Mouse (Mus musculus): ENCODE measurements at regions not wholly inside any gene's neighbourhood (a gene's known extent, or its start where the extent isn't known, plus 50 kb on each side); places are given as distances from the start of the nearest gene placed in this dataset.

GRCm38 (mm10) chr4:105354097-105354496 is 196.9 kb downstream of the Plpp3 start:
- Histone ChIP-seq H3K4me3 (ENCODE audit: low read depth, low read length) (no peak overlapping the region), H3K9me3 (ENCODE audit: control insufficient read depth, low read length) (no peaks in the 10 kb centered on the region), H3K27ac (ENCODE audit: low read depth) (no peak overlapping the region), H3K9ac (ENCODE audit: low read length) (no peak overlapping the region), H3K36me3 (ENCODE audit: control insufficient read depth, insufficient read depth, low read length) (no peaks in the 10 kb centered on the region), H3K4me2 (ENCODE audit: low read length) (no peak overlapping the region), H3K4me1 (replicated peaks; ENCODE audit: control insufficient read depth, insufficient read depth, low read length) (no peaks in the 10 kb centered on the region), H3K27me3 (replicated peaks; ENCODE audit: control insufficient read depth, insufficient read depth, low read length) (no peaks in the 10 kb centered on the region)
- DNase-seq (ENCODE audit: low spot score) (no peak), ATAC-seq (replicated peaks; ENCODE audit: low FRiP score, low TSS enrichment, low read depth) (no peak)
- 70% methylated on average over 8 of the region's 8 CpGs for WGBS

DNA sequence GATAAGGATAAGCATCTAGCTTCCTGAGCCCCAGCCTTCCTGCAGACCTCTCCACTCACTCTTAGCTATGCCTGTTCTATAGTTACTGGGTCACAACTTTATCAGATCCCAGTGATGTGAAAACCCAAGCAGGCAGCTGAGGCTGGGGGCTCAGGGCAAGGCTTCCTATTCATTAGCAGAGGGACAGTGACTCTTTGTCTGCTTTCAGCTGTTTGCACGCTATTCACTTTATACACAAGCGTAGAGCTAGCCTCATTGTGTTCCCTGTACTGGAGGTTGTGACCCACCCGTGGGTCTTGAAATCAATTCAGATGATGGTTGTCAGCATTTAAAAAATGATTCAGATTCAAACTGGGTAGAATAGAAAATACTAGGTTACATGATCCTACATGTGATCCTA is 199.5 kb downstream of the Plpp3 start:
- no peaks in the 10 kb centered on the region for H3K36me3 ChIP-seq (ENCODE audit: control insufficient read depth, insufficient read depth, low read length)
- no peak overlapping the region for H3K9ac ChIP-seq (ENCODE audit: low read length)
- no peak overlapping the region for H3K27ac ChIP-seq (ENCODE audit: low read depth)
- H3K4me3 ChIP-seq (ENCODE audit: low read depth, low read length) = no peak overlapping the region
- WGBS = 68% methylated on average over 3 of the region's 3 CpGs
- H3K27me3 ChIP-seq (replicated peaks; ENCODE audit: control insufficient read depth, insufficient read depth, low read length) = no peaks in the 10 kb centered on the region
- H3K9me3 ChIP-seq (ENCODE audit: control insufficient read depth, low read length) = no peaks in the 10 kb centered on the region
- H3K4me2 ChIP-seq (ENCODE audit: low read length) = no peak overlapping the region
- H3K4me1 ChIP-seq (replicated peaks; ENCODE audit: control insufficient read depth, insufficient read depth, low read length) = no peaks in the 10 kb centered on the region
- DNase-seq (ENCODE audit: low spot score) (no peak), ATAC-seq (replicated peaks; ENCODE audit: low FRiP score, low TSS enrichment, low read depth) (no peak)

DNA sequence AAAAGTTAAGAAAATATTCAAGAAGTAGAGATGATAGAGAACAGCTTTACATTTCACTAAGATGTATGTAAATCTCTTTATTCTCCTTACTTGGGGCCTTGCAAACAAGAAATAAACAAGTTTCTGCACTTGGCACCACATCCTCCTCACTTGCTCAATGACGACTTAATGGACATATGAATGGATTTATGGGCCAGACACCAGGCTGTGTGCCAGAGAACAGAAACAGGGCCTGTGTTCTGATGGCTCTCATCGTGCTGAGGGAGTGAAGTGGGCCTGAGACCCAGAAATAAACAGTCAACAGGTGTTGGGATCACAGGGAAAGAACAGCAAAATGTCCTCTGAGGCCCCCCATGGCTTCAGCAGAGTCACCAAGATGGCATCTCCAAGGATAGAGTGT is 201.6 kb downstream of the Plpp3 start:
- Histone ChIP-seq H3K27me3 (replicated peaks; ENCODE audit: control insufficient read depth, insufficient read depth, low read length) (no peaks in the 10 kb centered on the region), H3K9me3 (ENCODE audit: control insufficient read depth, low read length) (no peaks in the 10 kb centered on the region), H3K27ac (ENCODE audit: low read depth) (no peak overlapping the region), H3K9ac (ENCODE audit: low read length) (no peak overlapping the region), H3K4me3 (ENCODE audit: low read depth, low read length) (no peak overlapping the region), H3K36me3 (ENCODE audit: control insufficient read depth, insufficient read depth, low read length) (no peaks in the 10 kb centered on the region), H3K4me2 (ENCODE audit: low read length) (no peak overlapping the region), H3K4me1 (replicated peaks; ENCODE audit: control insufficient read depth, insufficient read depth, low read length) (no peaks in the 10 kb centered on the region)
- ATAC-seq (replicated peaks; ENCODE audit: low FRiP score, low TSS enrichment, low read depth) = no peak
- 20% methylated on average over 2 of the region's 2 CpGs for WGBS
- DNase-seq (ENCODE audit: low spot score) = no peak

- H3K27me3 ChIP-seq (replicated peaks; ENCODE audit: control insufficient read depth, insufficient read depth, low read length) = no peaks in the 10 kb centered on the region
- 69% methylated on average over 6 of the region's 6 CpGs for WGBS
- no peaks in the 10 kb centered on the region for H3K36me3 ChIP-seq (ENCODE audit: control insufficient read depth, insufficient read depth, low read length)
- H3K4me1 ChIP-seq (replicated peaks; ENCODE audit: control insufficient read depth, insufficient read depth, low read length) = no peaks in the 10 kb centered on the region
- no peak overlapping the region for H3K4me2 ChIP-seq (ENCODE audit: low read length)
- H3K27ac ChIP-seq (ENCODE audit: low read depth) = no peak overlapping the region
- no peak overlapping the region for H3K4me3 ChIP-seq (ENCODE audit: low read depth, low read length)
- H3K9me3 ChIP-seq (ENCODE audit: control insufficient read depth, low read length) = no peaks in the 10 kb centered on the region
- H3K9ac ChIP-seq (ENCODE audit: low read length) = no peak overlapping the region
- DNase-seq (ENCODE audit: low spot score) (no peak), ATAC-seq (replicated peaks; ENCODE audit: low FRiP score, low TSS enrichment, low read depth) (no peak)
These were observed 207.3 kb downstream of the Plpp3 start for GRCm38 (mm10) chr4:105364496-105364895.

DNA sequence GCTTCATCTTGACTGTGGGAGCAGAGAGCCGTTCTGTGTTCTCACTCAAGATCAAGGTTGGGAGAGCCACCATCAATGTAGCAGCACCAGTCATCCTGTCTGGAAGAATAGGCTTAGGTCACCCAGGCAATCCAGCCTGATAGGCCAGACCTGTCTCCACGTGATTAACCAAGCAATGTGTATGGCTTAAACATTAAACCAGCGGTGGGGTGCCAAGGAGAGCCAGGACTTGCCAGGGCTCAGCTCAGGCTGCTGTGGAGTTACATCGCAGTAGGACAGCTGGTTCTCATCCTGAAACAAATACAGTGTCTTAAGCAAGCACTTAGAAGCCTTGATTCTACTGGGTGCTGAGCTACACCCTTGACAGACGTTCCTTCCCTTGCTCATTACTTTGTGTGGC is 207.9 kb downstream of the Plpp3 start:
- no peak overlapping the region for H3K4me2 ChIP-seq (ENCODE audit: low read length)
- H3K27me3 ChIP-seq (replicated peaks; ENCODE audit: control insufficient read depth, insufficient read depth, low read length) = no peaks in the 10 kb centered on the region
- H3K4me3 ChIP-seq (ENCODE audit: low read depth, low read length) = no peak overlapping the region
- no peak for ATAC-seq (replicated peaks; ENCODE audit: low FRiP score, low TSS enrichment, low read depth)
- no peak for DNase-seq (ENCODE audit: low spot score)
- 70% methylated on average over 5 of the region's 5 CpGs for WGBS
- no peaks in the 10 kb centered on the region for H3K4me1 ChIP-seq (replicated peaks; ENCODE audit: control insufficient read depth, insufficient read depth, low read length)
- no peaks in the 10 kb centered on the region for H3K36me3 ChIP-seq (ENCODE audit: control insufficient read depth, insufficient read depth, low read length)
- no peaks in the 10 kb centered on the region for H3K9me3 ChIP-seq (ENCODE audit: control insufficient read depth, low read length)
- H3K9ac ChIP-seq (ENCODE audit: low read length) = no peak overlapping the region
- H3K27ac ChIP-seq (ENCODE audit: low read depth) = no peak overlapping the region

DNA sequence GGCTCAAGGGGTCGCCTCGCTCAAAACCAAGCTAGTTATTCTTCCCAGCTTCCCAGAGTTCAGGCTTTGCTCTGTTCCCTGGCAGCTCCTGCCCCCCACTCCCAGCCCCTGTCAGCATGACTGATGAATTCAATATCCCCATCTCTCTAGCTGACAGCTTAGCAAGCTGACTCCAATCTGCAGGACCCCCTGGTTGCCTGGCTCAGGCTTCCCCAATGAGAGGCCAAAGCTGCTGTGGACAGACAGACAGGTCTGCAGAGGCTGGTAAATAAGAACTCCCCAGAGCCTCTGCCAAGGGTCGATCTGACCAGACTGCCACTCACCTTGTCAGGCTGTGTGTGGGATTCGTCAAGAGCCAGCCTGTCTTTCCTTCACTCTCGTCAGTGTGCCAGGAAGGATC is 219.4 kb downstream of the Plpp3 start:
- no peak for DNase-seq (ENCODE audit: low spot score)
- Histone ChIP-seq H3K27me3 (replicated peaks; ENCODE audit: control insufficient read depth, insufficient read depth, low read length) (no peaks in the 10 kb centered on the region), H3K36me3 (ENCODE audit: control insufficient read depth, insufficient read depth, low read length) (no peaks in the 10 kb centered on the region), H3K4me3 (ENCODE audit: low read depth, low read length) (no peak overlapping the region), H3K4me2 (ENCODE audit: low read length) (no peak overlapping the region), H3K27ac (ENCODE audit: low read depth) (no peak overlapping the region), H3K9ac (ENCODE audit: low read length) (no peak overlapping the region), H3K4me1 (replicated peaks; ENCODE audit: control insufficient read depth, insufficient read depth, low read length) (no peaks in the 10 kb centered on the region), H3K9me3 (ENCODE audit: control insufficient read depth, low read length) (no peaks in the 10 kb centered on the region)
- ATAC-seq (replicated peaks; ENCODE audit: low FRiP score, low TSS enrichment, low read depth) = no peak
- 40% methylated on average over 5 of the region's 5 CpGs for WGBS

GRCm38 (mm10) chr4:105377469-105378187 is 220.5 kb downstream of the Plpp3 start:
- DNase-seq (ENCODE audit: low spot score) (no peak), ATAC-seq (replicated peaks; ENCODE audit: low FRiP score, low TSS enrichment, low read depth) (no peak)
- no peaks in the 10 kb centered on the region for H3K27me3 ChIP-seq (replicated peaks; ENCODE audit: control insufficient read depth, insufficient read depth, low read length)
- no peaks in the 10 kb centered on the region for H3K9me3 ChIP-seq (ENCODE audit: control insufficient read depth, low read length)
- no peak overlapping the region for H3K9ac ChIP-seq (ENCODE audit: low read length)
- WGBS = 49% methylated on average over 11 of the region's 11 CpGs
- H3K27ac ChIP-seq (ENCODE audit: low read depth) = no peak overlapping the region
- no peak overlapping the region for H3K4me3 ChIP-seq (ENCODE audit: low read depth, low read length)
- no peaks in the 10 kb centered on the region for H3K36me3 ChIP-seq (ENCODE audit: control insufficient read depth, insufficient read depth, low read length)
- H3K4me1 ChIP-seq (replicated peaks; ENCODE audit: control insufficient read depth, insufficient read depth, low read length) = no peaks in the 10 kb centered on the region
- no peak overlapping the region for H3K4me2 ChIP-seq (ENCODE audit: low read length)

- Histone ChIP-seq H3K36me3 (ENCODE audit: control insufficient read depth, insufficient read depth, low read length) (no peaks in the 10 kb centered on the region), H3K4me1 (replicated peaks; ENCODE audit: control insufficient read depth, insufficient read depth, low read length) (no peaks in the 10 kb centered on the region), H3K27ac (ENCODE audit: low read depth) (no peak overlapping the region), H3K27me3 (replicated peaks; ENCODE audit: control insufficient read depth, insufficient read depth, low read length) (no peaks in the 10 kb centered on the region), H3K4me3 (ENCODE audit: low read depth, low read length) (no peak overlapping the region), H3K4me2 (ENCODE audit: low read length) (no peak overlapping the region), H3K9ac (ENCODE audit: low read length) (no peak overlapping the region), H3K9me3 (ENCODE audit: control insufficient read depth, low read length) (no peaks in the 10 kb centered on the region)
- ATAC-seq (replicated peaks; ENCODE audit: low FRiP score, low TSS enrichment, low read depth) (no peak), DNase-seq (ENCODE audit: low spot score) (no peak)
- 69% methylated on average over 3 of the region's 3 CpGs for WGBS
These were observed 227.7 kb downstream of the Plpp3 start for GRCm38 (mm10) chr4:105384826-105385225.

DNA sequence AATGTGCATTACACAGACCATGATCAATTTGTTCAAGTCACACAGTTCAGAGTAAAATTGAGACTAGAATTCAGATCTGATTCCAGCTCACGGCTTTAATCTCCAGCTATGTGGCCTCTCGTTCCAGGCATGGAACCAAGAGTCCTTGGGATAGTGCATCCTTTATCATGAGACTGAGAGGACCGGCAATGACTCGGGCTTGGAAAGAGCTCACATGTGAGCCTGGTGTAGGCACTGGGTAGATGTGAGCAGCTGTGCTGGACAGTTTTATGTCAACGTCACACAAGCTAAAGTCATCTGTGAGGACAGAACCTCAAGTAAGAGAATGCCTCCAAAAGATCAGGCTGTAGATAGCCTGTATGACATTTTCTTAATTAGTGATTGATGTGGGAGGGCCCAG is 228.3 kb downstream of the Plpp3 start:
- no peak overlapping the region for H3K4me3 ChIP-seq (ENCODE audit: low read depth, low read length)
- H3K9ac ChIP-seq (ENCODE audit: low read length) = no peak overlapping the region
- no peaks in the 10 kb centered on the region for H3K36me3 ChIP-seq (ENCODE audit: control insufficient read depth, insufficient read depth, low read length)
- H3K4me2 ChIP-seq (ENCODE audit: low read length) = no peak overlapping the region
- no peak overlapping the region for H3K27ac ChIP-seq (ENCODE audit: low read depth)
- no peak for DNase-seq (ENCODE audit: low spot score)
- H3K9me3 ChIP-seq (ENCODE audit: control insufficient read depth, low read length) = no peaks in the 10 kb centered on the region
- WGBS = 91% methylated on average over 5 of the region's 5 CpGs
- 0 out of 2 replicates have a peak, but pooled peaks cover 2% of the 10 kb centered on the region for H3K4me1 ChIP-seq (replicated peaks; ENCODE audit: control insufficient read depth, insufficient read depth, low read length)
- no peaks in the 10 kb centered on the region for H3K27me3 ChIP-seq (replicated peaks; ENCODE audit: control insufficient read depth, insufficient read depth, low read length)
- ATAC-seq (replicated peaks; ENCODE audit: low FRiP score, low TSS enrichment, low read depth) = no peak

Measured in intestine, embryonic 14.5 days (tissue).